Mouse (Mus musculus): ENCODE data around the gene Dpt. TPM values are rescaled to one million over a fixed set of nuclear protein-coding genes. Genes with fewer than 3 reads are reported as not detected.
"Not testable (repeated sequence)": the region's sequence is repeated elsewhere in the genome, so short reads cannot be mapped to it uniquely, and the experiment has no call there.

Gene Dpt
- total and polyA plus RNA-seq, 3 experiments, result not detected

GRCm38 (mm10) chr1:164787771-164788170 is 8.7 kb upstream of the Dpt start:
- H3K9me3 ChIP-seq (replicated peaks; ENCODE audit: low read length), result no peaks in the 10 kb centered on the region
- H3K79me2 ChIP-seq (replicated peaks; ENCODE audit: control insufficient read depth, extremely low read depth, insufficient read depth, poor library complexity, severe bottlenecking), result no peaks in the 10 kb centered on the region
- TF ChIP-seq EP300 (IDR thresholded peaks at IDR 0.05; ENCODE audit: low read length) (no peak), IRF4 (IDR thresholded peaks at IDR 0.05; ENCODE audit: low read depth, low read length) (no peak), NELFE (IDR thresholded peaks at IDR 0.05; ENCODE audit: low read depth, low read length) (no peak), ZMIZ1 (IDR thresholded peaks at IDR 0.05; ENCODE audit: low read depth, low read length) (no peak), PAX5 (IDR thresholded peaks at IDR 0.05; ENCODE audit: low read length) (no peak), ZC3H11A (IDR thresholded peaks at IDR 0.05; ENCODE audit: low read depth, low read length) (no peak), USF1 (IDR thresholded peaks at IDR 0.05; ENCODE audit: low read depth, low read length) (no peak), BHLHE40 (IDR thresholded peaks at IDR 0.05; ENCODE audit: low read depth, low read length) (no peak), MYC (IDR thresholded peaks at IDR 0.05; ENCODE audit: low read depth, low read length) (no peak), POLR2A (IDR thresholded peaks at IDR 0.05; ENCODE audit: low read depth, low read length) (no peak), GABPA (IDR thresholded peaks at IDR 0.05; ENCODE audit: insufficient replicate concordance, low read depth, low read length) (no peak), ETS1 (conservative IDR thresholded peaks at IDR 0.05; ENCODE audit: low read depth, low read length) (no peak), TCF12 (IDR thresholded peaks at IDR 0.05; ENCODE audit: low read depth, low read length) (no peak), MAZ (IDR thresholded peaks at IDR 0.05; ENCODE audit: low read depth, low read length) (no peak), ZNF384 (IDR thresholded peaks at IDR 0.05; ENCODE audit: low read depth, low read length) (no peak), E2F4 (IDR thresholded peaks at IDR 0.05; ENCODE audit: insufficient replicate concordance, low read depth, low read length) (no peak), CTCF (conservative IDR thresholded peaks at IDR 0.05 in 1 of 2, IDR thresholded peaks at IDR 0.05 in 1 of 2; ENCODE audit: low read depth in 2 of 2, low read length in 2 of 2) (no peak), RAD21 (IDR thresholded peaks at IDR 0.05; ENCODE audit: low read depth, low read length) (no peak), JUND (conservative IDR thresholded peaks at IDR 0.05; ENCODE audit: low read depth, low read length) (no peak), MAX (IDR thresholded peaks at IDR 0.05; ENCODE audit: low read length) (no peak)
- dilution Hi-C loops (cut with MboI; ENCODE audit: extremely low pct_ligation_motif_present, extremely low pct_unique_long_range_greater_than_20kb, low sequenced_read_pairs) (no loop called here), in situ Hi-C loops (cut with MboI; ENCODE audit: low pct_ligation_motif_present, low pct_unique_long_range_greater_than_20kb, low sequenced_read_pairs) (no loop called here)
- no peak overlapping the region for H3K27ac ChIP-seq (ENCODE audit: insufficient read depth, low read depth)
- no peak for DNase-seq (ENCODE audit: extremely low read depth)
- no peaks in the 10 kb centered on the region for H3K27me3 ChIP-seq (replicated peaks)
- peaks cover 0 to 5% of the 10 kb centered on the region in 2 experiments; a peak in 1 of 4 replicates for H3K4me1 ChIP-seq (ENCODE audit: control insufficient read depth in 1 of 2, insufficient read depth in 2 of 2)
- H3K4me3 ChIP-seq (replicated peaks in 1 of 3; ENCODE audit: low read depth in 2 of 3, low read length in 2 of 3, poor library complexity in 1 of 3), result no peak overlapping the region
- H3K4me2 ChIP-seq (ENCODE audit: insufficient read depth, low read depth, poor library complexity, severe bottlenecking), result no peak overlapping the region
- H3K9ac ChIP-seq (ENCODE audit: insufficient read depth, low read depth), result no peak overlapping the region
- H3K36me3 ChIP-seq (replicated peaks in 1 of 2; ENCODE audit: control insufficient read depth in 1 of 2, insufficient read depth in 1 of 2, low read length in 1 of 2), result no peaks in the 10 kb centered on the region

- Histone ChIP-seq H3K27ac (ENCODE audit: insufficient read depth, low read depth) (no peak overlapping the region), H3K4me2 (ENCODE audit: insufficient read depth, low read depth, poor library complexity, severe bottlenecking) (no peak overlapping the region), H3K9ac (ENCODE audit: insufficient read depth, low read depth) (no peak overlapping the region), H3K9me3 (replicated peaks; ENCODE audit: low read length) (no peaks in the 10 kb centered on the region), H3K27me3 (replicated peaks) (no peaks in the 10 kb centered on the region), H3K4me1 (ENCODE audit: control insufficient read depth in 1 of 2, insufficient read depth in 2 of 2) (peaks cover 0 to 5% of the 10 kb centered on the region in 2 experiments; a peak in 1 of 4 replicates), H3K79me2 (replicated peaks; ENCODE audit: control insufficient read depth, extremely low read depth, insufficient read depth, poor library complexity, severe bottlenecking) (no peaks in the 10 kb centered on the region), H3K4me3 (replicated peaks in 1 of 3; ENCODE audit: low read depth in 2 of 3, low read length in 2 of 3, poor library complexity in 1 of 3) (no peak overlapping the region), H3K36me3 (replicated peaks in 1 of 2; ENCODE audit: control insufficient read depth in 1 of 2, insufficient read depth in 1 of 2, low read length in 1 of 2) (no peaks in the 10 kb centered on the region)
- dilution Hi-C loops (cut with MboI; ENCODE audit: extremely low pct_ligation_motif_present, extremely low pct_unique_long_range_greater_than_20kb, low sequenced_read_pairs) (no loop called here), in situ Hi-C loops (cut with MboI; ENCODE audit: low pct_ligation_motif_present, low pct_unique_long_range_greater_than_20kb, low sequenced_read_pairs) (no loop called here)
- TF ChIP-seq RAD21 (IDR thresholded peaks at IDR 0.05; ENCODE audit: low read depth, low read length) (no peak), RCOR1 (conservative IDR thresholded peaks at IDR 0.05; ENCODE audit: low read depth, low read length) (no peak), USF1 (IDR thresholded peaks at IDR 0.05; ENCODE audit: low read depth, low read length) (no peak), MAZ (IDR thresholded peaks at IDR 0.05; ENCODE audit: low read depth, low read length) (no peak), E2F4 (IDR thresholded peaks at IDR 0.05; ENCODE audit: insufficient replicate concordance, low read depth, low read length) (no peak), PAX5 (IDR thresholded peaks at IDR 0.05; ENCODE audit: low read length) (no peak), TBP (conservative IDR thresholded peaks at IDR 0.05; ENCODE audit: low read depth, low read length) (no peak), POLR2A (IDR thresholded peaks at IDR 0.05; ENCODE audit: low read depth, low read length) (no peak), ELF1 (IDR thresholded peaks at IDR 0.05; ENCODE audit: low read depth, low read length) (no peak), GABPA (IDR thresholded peaks at IDR 0.05; ENCODE audit: insufficient replicate concordance, low read depth, low read length) (no peak), CHD1 (IDR thresholded peaks at IDR 0.05; ENCODE audit: low read depth, low read length) (no peak), MAFK (IDR thresholded peaks at IDR 0.05; ENCODE audit: insufficient replicate concordance, low read length) (no peak), SIN3A (IDR thresholded peaks at IDR 0.05; ENCODE audit: low read length) (no peak), KAT2A (IDR thresholded peaks at IDR 0.05; ENCODE audit: insufficient replicate concordance, low read length) (no peak), BHLHE40 (IDR thresholded peaks at IDR 0.05; ENCODE audit: low read depth, low read length) (no peak), TCF12 (IDR thresholded peaks at IDR 0.05; ENCODE audit: low read depth, low read length) (no peak), EP300 (IDR thresholded peaks at IDR 0.05; ENCODE audit: low read length) (no peak)
- DNase-seq (ENCODE audit: extremely low read depth), result no peak
These were observed 8.2 kb upstream of the Dpt start for GRCm38 (mm10) chr1:164788292-164788691.

- H3K36me3 ChIP-seq (replicated peaks in 1 of 2; ENCODE audit: control insufficient read depth in 1 of 2, insufficient read depth in 1 of 2, low read length in 1 of 2); H3K4me2 ChIP-seq (ENCODE audit: insufficient read depth, low read depth, poor library complexity, severe bottlenecking); H3K79me2 ChIP-seq (replicated peaks; ENCODE audit: control insufficient read depth, extremely low read depth, insufficient read depth, poor library complexity, severe bottlenecking); in situ Hi-C loops (cut with MboI; ENCODE audit: low pct_ligation_motif_present, low pct_unique_long_range_greater_than_20kb, low sequenced_read_pairs); dilution Hi-C loops (cut with MboI; ENCODE audit: extremely low pct_ligation_motif_present, extremely low pct_unique_long_range_greater_than_20kb, low sequenced_read_pairs); H3K4me3 ChIP-seq (replicated peaks in 1 of 3; ENCODE audit: low read depth in 2 of 3, low read length in 2 of 3, poor library complexity in 1 of 3); H3K27ac ChIP-seq (ENCODE audit: insufficient read depth, low read depth); DNase-seq (ENCODE audit: extremely low read depth); H3K9ac ChIP-seq (ENCODE audit: insufficient read depth, low read depth); H3K27me3 ChIP-seq (replicated peaks); H3K4me1 ChIP-seq (ENCODE audit: control insufficient read depth in 1 of 2, insufficient read depth in 2 of 2); H3K9me3 ChIP-seq (replicated peaks; ENCODE audit: low read length): not testable (repeated sequence)
These were observed 6.1 kb upstream of the Dpt start for GRCm38 (mm10) chr1:164790296-164790695.

Data from CH12.LX (cell line).